ENCODE assay signal across 11 mouse cellular contexts in genomic region chr14:41006899-41007298, GRCm38 (mm10). TPM values are rescaled to one million over a fixed set of nuclear protein-coding genes. Genes with fewer than 3 reads are reported as not detected.
DNase-seq lines count a peak whose midpoint lies in the region; ATAC-seq lines count a peak whose summit lies in the region.
"Had no signal": no experiment of that assay in that cellular context is flagged by ENCODE, and none has a peak within 500 bp of the region (broad histone marks: within the 10 kb centered on the region; RNA-seq: fewer than 3 reads in every experiment).

No protein-coding gene starts in this region.

- ATAC-seq in intestine, embryonic 16.5 days: peak; percentile 39; the same call in 1 of the 2 replicates
- ATAC-seq in megakaryocyte-erythroid progenitor cell, adult 5-6 weeks (replicated peaks; ENCODE audit: low FRiP score, low TSS enrichment, poor library complexity, severe bottlenecking): peak; percentile 82
- ATAC-seq in forebrain, embryonic 12.5 days (ENCODE audit: low FRiP score): no peak

- peaks cover 24% of the 10 kb centered on the region for H3K4me1 ChIP-seq in intestine, embryonic 16.5 days (ENCODE audit: control insufficient read depth, insufficient read depth, low read length)
- H3K4me1 ChIP-seq in forebrain, embryonic 12.5 days: peaks cover 18% of the 10 kb centered on the region

- H3K9ac ChIP-seq in intestine, embryonic 16.5 days (ENCODE audit: low read depth, low read length): no peak overlapping the region
- no peak overlapping the region for H3K9ac ChIP-seq in forebrain, embryonic 12.5 days

- peak; percentile 49 for DNase-seq in layer of hippocampus, adult 11-12 months (ENCODE audit: low spot score)
- no peak for DNase-seq in layer of hippocampus, postnatal 25 days (ENCODE audit: extremely low spot score in 1 of 2, low spot score in 1 of 2)
- peak; percentile 83 for DNase-seq in c-Kit-positive CD71-positive TER-119-positive erythroid progenitor cells, embryonic 14.5 days (ENCODE audit: low spot score)
- DNase-seq in adrenal gland, postnatal 36 days: no peak
- DNase-seq: adrenal gland, adult 2 months; cerebellum, postnatal 25 days had no signal

- WGBS in intestine, embryonic 16.5 days: 29% methylated on average over 3 of the region's 3 CpGs
- WGBS in forebrain, embryonic 12.5 days: 50% methylated on average over 3 of the region's 3 CpGs

- no peaks in the 10 kb centered on the region for H3K36me3 ChIP-seq in intestine, embryonic 16.5 days (ENCODE audit: control insufficient read depth, insufficient read depth, low read length)
- H3K36me3 ChIP-seq in forebrain, embryonic 12.5 days (replicated peaks): 0 out of 2 replicates have a peak, but pooled peaks cover 4% of the 10 kb centered on the region

- H3K9me3 ChIP-seq in intestine, embryonic 16.5 days (ENCODE audit: control insufficient read depth, low read length): no peaks in the 10 kb centered on the region
- no peaks in the 10 kb centered on the region for H3K9me3 ChIP-seq in forebrain, embryonic 12.5 days
- H3K9me3 ChIP-seq: forebrain, embryonic 10.5 days had no signal

- no peaks in the 10 kb centered on the region for H3K27me3 ChIP-seq in intestine, embryonic 16.5 days (replicated peaks; ENCODE audit: control insufficient read depth, insufficient read depth, low read length)
- 0 out of 2 replicates have a peak, but pooled peaks cover 3% of the 10 kb centered on the region for H3K27me3 ChIP-seq in forebrain, embryonic 12.5 days

- no peak overlapping the region for H3K4me3 ChIP-seq in intestine, embryonic 16.5 days (ENCODE audit: low read length)
- H3K4me3 ChIP-seq in forebrain, embryonic 12.5 days (replicated peaks): no peak overlapping the region
- H3K4me3 ChIP-seq: forebrain, embryonic 10.5 days; myocyte had no signal

- no peak overlapping the region for H3K4me2 ChIP-seq in intestine, embryonic 16.5 days (ENCODE audit: low read depth, low read length)
- H3K4me2 ChIP-seq in forebrain, embryonic 12.5 days: no peak overlapping the region

- no peak overlapping the region for H3K27ac ChIP-seq in intestine, embryonic 16.5 days (ENCODE audit: low read length)
- H3K27ac ChIP-seq in forebrain, embryonic 12.5 days: no peak overlapping the region
- H3K27ac ChIP-seq: forebrain, embryonic 10.5 days had no signal

RNA-seq across cellular contexts. Expression of gene Fam213a, which starts 6.7 kb away (rescaled TPM):
- total RNA-seq in layer of hippocampus, postnatal 25 days (2021): 100 to 1,000 TPM; 160 to 181 TPM
- 72.4 and 81.8 TPM in 2 replicates for polyA plus RNA-seq in intestine, embryonic 16.5 days (2015; fragmentation: Nextera tagmentation; extraction: Ambion mirVana)
- total RNA-seq in megakaryocyte-erythroid progenitor cell, adult 5-6 weeks (2014; fragmentation: Nextera tagmentation): 29.9 and 70.4 TPM in 2 replicates
- 73.6 and 75.3 TPM in 2 replicates for total RNA-seq in megakaryocyte-erythroid progenitor cell, adult 5-6 weeks (2017)
- polyA plus RNA-seq in forebrain, embryonic 12.5 days (2016; fragmentation: Nextera tagmentation; extraction: Ambion mirVana): 50.5 and 54.0 TPM in 2 replicates
- total RNA-seq in adrenal gland, postnatal 36 days (2021): 100 to 1,000 TPM; 115 to 121 TPM

RNA-seq across cellular contexts. Expression of gene Tspan14, which starts 40.3 kb away (rescaled TPM):
- 10 to 100 TPM; 40.9 to 41.0 TPM for total RNA-seq in layer of hippocampus, postnatal 25 days (2021)
- polyA plus RNA-seq in intestine, embryonic 16.5 days (2015; fragmentation: Nextera tagmentation; extraction: Ambion mirVana): 65.0 and 65.6 TPM in 2 replicates
- total RNA-seq in megakaryocyte-erythroid progenitor cell, adult 5-6 weeks (2014; fragmentation: Nextera tagmentation): 8.6 and 13.3 TPM in 2 replicates
- 9.3 and 12.9 TPM in 2 replicates for total RNA-seq in megakaryocyte-erythroid progenitor cell, adult 5-6 weeks (2017)
- polyA plus RNA-seq in forebrain, embryonic 12.5 days (2016; fragmentation: Nextera tagmentation; extraction: Ambion mirVana): 82.6 and 90.6 TPM in 2 replicates
- total RNA-seq in adrenal gland, postnatal 36 days (2021): 10 to 100 TPM; 31.5 to 37.3 TPM

Comparison
In these comparisons a context has a peak if more than half of its experiments do, and no peak if none do; other contexts are left out.
1. DNase-seq: peak in layer of hippocampus, adult 11-12 months (single experiment) and c-Kit-positive CD71-positive TER-119-positive erythroid progenitor cells, embryonic 14.5 days (single experiment); none in layer of hippocampus, postnatal 25 days (0 of 2) and adrenal gland, postnatal 36 days (0 of 2).